Mouse (Mus musculus) left cerebral cortex, adult 8-10 months (tissue): Measurements from ENCODE around the gene Atp13a1. TPM values are rescaled to one million over a fixed set of nuclear protein-coding genes. Genes with fewer than 3 reads are reported as not detected.

Experiments used
- DNase-seq, 2 experiments: peaks; one replicate each; pipeline ENCODE4 v3.0.0; 2022; ENCODE audit warnings: low spot score in 2 of 2
- total RNA-seq, 4 experiments: library from RNA; stranded (reverse); gene quantifications; 2 replicates each; pipeline ENCODE4 v1.2.4; 2022

Atp13a1 gene
- total RNA-seq: 10 to 100 TPM; 32.9 to 37.1 (median 35.3) TPM

- DNase-seq: peak; percentile 78 to 79
Observed at GRCm38 (mm10) chr8:69790773-69791367, at the start of gene Atp13a1, which contains the start of gene Zfp866. TSS of gene Atp13a1 (plus strand) at chr8:69791163. TSS of gene Zfp866 (minus strand) at chr8:69791178.

DNA sequence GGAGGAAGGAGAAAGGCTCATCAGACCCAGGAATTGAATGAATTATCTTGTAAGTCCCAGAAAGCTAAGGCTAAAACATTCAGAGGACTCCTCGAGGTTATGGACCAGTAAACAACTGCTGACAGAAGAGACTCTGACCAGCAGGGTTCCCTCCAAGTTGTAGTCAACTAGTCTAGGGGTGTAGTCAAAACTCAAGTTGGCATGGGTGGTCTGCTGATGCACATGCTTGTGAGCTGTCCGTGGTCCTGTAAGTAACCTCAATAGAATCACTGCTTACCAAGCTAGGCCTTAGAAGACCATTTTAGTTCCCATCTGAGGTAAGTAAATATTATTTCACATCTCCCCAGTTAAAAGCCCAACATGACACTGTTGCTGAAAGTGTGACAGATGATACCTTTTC, 49.7 kb upstream of the Atp13a1 start:
- DNase-seq: no peak

GRCm38 (mm10) chr8:69749544-69750454, 41.2 kb upstream of the Atp13a1 start, which contains the start of gene Zfp963:
TSS of gene Zfp963 (minus strand) at chr8:69749970.
- peak; percentile 91 to 93 for DNase-seq

GRCm38 (mm10) chr8:69752437-69752836, 38.5 kb upstream of the Atp13a1 start:
- no peak for DNase-seq

DNA sequence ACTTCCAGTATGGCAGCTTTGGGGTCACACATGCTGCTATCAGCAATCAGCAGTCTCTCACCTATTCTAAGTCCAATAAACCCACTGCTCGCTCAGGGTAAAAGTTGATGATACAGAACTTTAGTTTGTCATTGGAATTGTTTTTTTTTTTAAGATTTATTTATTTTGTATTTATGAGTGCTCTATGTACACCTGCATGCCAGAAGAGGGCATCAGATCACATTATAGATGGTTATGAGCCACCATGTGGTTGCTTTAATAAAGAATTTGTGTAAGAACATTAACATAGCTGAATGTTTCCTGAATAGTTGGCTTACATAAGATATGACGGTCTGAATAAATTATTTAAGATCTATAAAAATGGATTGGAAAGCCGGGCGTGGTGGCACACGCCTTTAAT, 32.6 kb upstream of the Atp13a1 start:
- no peak for DNase-seq

DNA sequence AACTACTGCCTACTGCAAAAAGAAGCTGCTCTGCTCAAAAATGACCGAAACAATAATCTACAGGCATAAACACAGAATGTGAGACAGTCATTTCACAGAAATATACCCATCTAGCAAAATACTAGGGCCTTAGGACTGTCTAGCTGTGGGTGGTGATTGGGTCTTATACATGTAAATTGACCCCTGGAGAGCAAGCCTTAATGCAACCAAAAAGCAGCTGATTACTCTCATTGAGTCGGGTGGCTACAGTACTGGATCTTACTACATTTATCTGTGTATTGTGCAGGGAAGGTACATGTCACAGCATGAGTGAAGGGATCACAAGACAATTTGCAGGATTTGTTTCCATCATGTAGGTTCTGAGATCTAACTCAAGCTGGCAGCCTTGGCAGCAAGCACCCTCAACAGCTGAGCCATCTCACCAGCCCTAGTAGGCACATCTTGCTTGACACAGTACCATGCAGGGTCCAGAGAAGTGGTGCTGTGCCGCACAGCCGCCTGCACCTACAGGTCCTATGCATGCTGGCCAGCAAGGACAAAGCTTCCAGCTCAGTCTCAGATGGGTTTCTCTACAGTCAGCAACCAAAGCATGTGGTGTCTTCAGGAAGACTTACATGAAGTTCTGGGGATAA, 29.0 kb upstream of the Atp13a1 start:
- no peak for DNase-seq

DNA sequence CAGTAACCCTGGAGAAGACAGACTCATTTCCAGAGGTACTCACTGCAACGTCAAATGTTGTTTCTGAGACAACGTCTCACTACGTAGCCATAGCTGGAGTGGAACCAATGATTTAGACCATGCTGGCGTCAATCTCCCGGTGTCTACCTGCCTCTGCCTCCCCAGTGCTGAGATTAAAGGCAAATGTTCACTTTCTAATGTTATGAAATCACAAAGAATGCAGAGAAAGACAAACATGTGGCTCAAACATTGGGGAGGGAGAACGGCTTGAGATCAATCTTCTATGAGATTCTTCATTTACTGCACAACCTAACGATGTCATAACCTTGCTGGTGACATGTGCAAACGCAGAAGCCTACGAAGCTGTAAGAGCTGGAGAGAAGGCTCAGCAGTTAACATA, 19.7 kb upstream of the Atp13a1 start:
- DNase-seq: no peak

GRCm38 (mm10) chr8:69772106-69772505, 18.9 kb upstream of the Atp13a1 start:
- no peak for DNase-seq

DNA sequence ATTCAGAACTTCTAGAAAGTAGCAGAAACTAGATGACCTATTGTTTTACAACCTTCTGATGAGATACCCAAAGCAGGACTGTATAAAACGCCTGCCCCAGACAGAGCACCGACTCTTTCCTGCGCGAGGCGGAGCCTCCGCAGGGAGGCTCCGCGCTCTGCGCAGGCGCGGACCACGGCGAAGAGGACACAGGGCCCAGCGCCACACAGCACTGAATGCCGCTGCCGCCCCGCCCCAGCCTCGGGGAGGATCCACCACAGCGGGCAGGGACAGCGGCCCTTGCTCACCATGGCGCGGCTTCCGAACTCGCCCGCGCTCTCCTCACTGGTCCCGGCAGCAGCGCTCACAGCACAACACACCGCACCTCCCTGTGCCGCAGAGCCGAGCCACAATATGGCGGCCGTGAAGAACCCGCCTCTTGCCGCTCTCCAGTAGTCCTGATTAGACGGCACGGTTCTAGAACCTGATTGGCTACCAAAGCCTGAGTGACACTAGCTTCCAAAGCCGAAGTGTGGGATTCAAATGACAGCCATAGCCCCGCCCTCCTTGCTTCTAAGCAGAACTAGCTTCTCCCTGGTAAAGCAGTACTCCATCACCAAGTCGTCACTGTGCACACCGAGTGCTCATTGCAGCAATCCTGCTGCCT, 16.3 kb upstream of the Atp13a1 start, which contains the start of gene Gm20422:
TSS of gene Gm20422 (minus strand) at position 384 of the 646 bp plus-strand sequence.
- DNase-seq: peak; percentile 77 to 93

GRCm38 (mm10) chr8:69775149-69775534, 15.8 kb upstream of the Atp13a1 start:
- DNase-seq: no peak

GRCm38 (mm10) chr8:69777111-69777510, 13.9 kb upstream of the Atp13a1 start:
- DNase-seq: no peak

- peak in 1 of 2 experiments; percentile 4 for DNase-seq
Observed at GRCm38 (mm10) chr8:69789105-69789504, 1.9 kb upstream of the Atp13a1 start.

- peak; percentile 0 to 1 for DNase-seq
Observed at GRCm38 (mm10) chr8:69789731-69790130, 1.2 kb upstream of the Atp13a1 start.

DNA sequence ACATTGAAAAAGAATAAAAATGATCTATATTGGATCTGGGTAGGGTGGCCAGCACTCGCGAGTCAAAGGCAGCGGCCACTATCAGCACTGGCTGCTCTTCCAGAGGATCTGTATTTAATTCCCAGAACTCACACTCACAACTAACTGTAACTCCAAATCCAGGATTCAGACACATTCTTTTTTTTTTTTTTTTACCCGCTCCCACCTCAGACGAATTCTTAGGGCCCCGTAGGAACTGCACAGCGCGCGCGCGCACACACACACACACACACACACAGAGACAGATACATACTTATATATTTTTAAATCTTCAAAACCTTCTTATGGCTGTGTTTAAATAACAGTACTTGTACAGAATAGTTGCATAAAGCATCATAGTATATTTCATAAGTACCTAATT, 599 bp upstream of the Atp13a1 start:
- DNase-seq: peak in 1 of 2 experiments; percentile 3

GRCm38 (mm10) chr8:69791415-69792068, 579 bp downstream of the Atp13a1 start:
- peak in 1 of 2 experiments; percentile 33 for DNase-seq

GRCm38 (mm10) chr8:69793666-69794065, 2.7 kb downstream of the Atp13a1 start:
- peak in 1 of 2 experiments; percentile 4 for DNase-seq

GRCm38 (mm10) chr8:69794096-69794495, 3.1 kb downstream of the Atp13a1 start:
- peak; percentile 1 to 2 for DNase-seq

DNA sequence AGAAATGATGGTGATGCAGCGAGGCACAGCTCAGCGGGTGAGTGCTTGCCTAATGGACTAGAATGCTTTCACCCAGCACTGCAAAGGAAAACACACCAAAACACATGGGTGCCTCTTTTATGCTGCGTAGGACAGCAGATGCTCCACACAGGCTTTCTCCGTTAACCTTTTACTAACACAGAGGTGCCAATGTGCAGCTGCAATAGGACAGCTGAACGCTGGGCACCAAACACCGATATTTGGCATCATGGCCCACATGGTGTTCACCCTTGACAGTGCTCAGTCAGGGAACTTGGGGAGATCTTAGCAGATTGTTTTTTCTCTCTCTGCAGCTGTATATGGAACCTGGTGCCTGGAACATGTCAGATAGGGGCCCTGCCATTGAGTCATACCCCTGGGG, 3.9 kb downstream of the Atp13a1 start:
- no peak for DNase-seq

- DNase-seq: peak in 1 of 2 experiments; percentile 6
Observed at GRCm38 (mm10) chr8:69796721-69797345, 5.9 kb downstream of the Atp13a1 start.

DNA sequence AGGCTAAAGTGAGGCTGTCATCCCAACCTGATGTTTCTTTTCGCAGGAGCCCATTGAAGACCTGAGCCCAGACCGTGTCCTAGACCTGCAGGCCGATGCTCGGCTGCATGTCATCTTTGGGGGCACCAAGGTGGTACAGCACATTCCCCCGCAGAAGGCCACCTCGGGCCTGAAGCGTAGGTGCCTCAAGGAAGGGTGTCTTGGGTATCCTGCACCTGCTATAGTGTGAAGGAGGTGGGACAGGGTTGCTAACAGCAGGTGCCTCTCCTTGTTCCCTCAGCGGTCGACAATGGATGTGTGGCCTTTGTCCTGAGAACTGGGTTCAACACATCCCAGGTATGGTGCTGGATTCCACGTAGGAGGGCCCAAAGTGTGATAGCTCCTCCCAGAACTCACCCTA, 6.7 kb downstream of the Atp13a1 start:
- DNase-seq: peak in 1 of 2 experiments; percentile 4
